ENCODE assay signal across 30 mouse cellular contexts in genomic region chr3:52495401-52495800, GRCm38 (mm10).
DNase-seq lines count a peak whose midpoint lies in the region; ATAC-seq lines count a peak whose summit lies in the region.
"Had no signal": no experiment of that assay in that cellular context is flagged by ENCODE, and none has a peak within 500 bp of the region (broad histone marks: within the 10 kb centered on the region; RNA-seq: fewer than 3 reads in every experiment).

No protein-coding gene starts in this region.

- peak; percentile 66 for DNase-seq in kidney, adult 11 months
- no peak for DNase-seq in liver
- peak; percentile 40 to 69 for DNase-seq in kidney, postnatal 25 days
- no peak for DNase-seq in hindbrain, embryonic 11.5 days (ENCODE audit: low spot score)
- no peak for DNase-seq in cerebellum, postnatal 10 days
- DNase-seq in spleen, postnatal 14 days (ENCODE audit: low spot score in 2 of 2), result no peak
- DNase-seq: adrenal gland, postnatal 10 days; cerebellum, adult 11 months; cerebellum, adult 9-11 months; gastrocnemius, postnatal 10 days; heart, postnatal 10 days; retina, postnatal 1 day; right cerebral cortex, postnatal 14 days; thymus, postnatal 25 days had no signal

- no peak overlapping the region for H3K4me3 ChIP-seq in kidney, embryonic 15.5 days (replicated peaks)
- H3K4me3 ChIP-seq in liver, embryonic 16.5 days (ENCODE audit: low read depth, low read length), result no peak overlapping the region
- H3K4me3 ChIP-seq in hindbrain, embryonic 11.5 days (ENCODE audit: low read depth, low read length), result no peak overlapping the region
- H3K4me3 ChIP-seq: forebrain, embryonic 12.5 days; heart, embryonic 13.5 days; hindbrain, embryonic 15.5 days; layer of hippocampus, adult 2 months; left cerebral cortex, adult 2 months; limb, embryonic 12.5 days; lung, embryonic 15.5 days; midbrain, embryonic 10.5 days; midbrain, embryonic 15.5 days; neural tube, embryonic 15.5 days had no signal

- no peak overlapping the region for H3K27ac ChIP-seq in kidney, embryonic 15.5 days
- no peak overlapping the region for H3K27ac ChIP-seq in liver, embryonic 16.5 days (ENCODE audit: low read length)
- H3K27ac ChIP-seq in hindbrain, embryonic 11.5 days (ENCODE audit: low read depth, low read length), result no peak overlapping the region
- H3K27ac ChIP-seq: forebrain, embryonic 12.5 days; heart, embryonic 13.5 days; hindbrain, embryonic 15.5 days; layer of hippocampus, adult 2 months; left cerebral cortex, adult 2 months; limb, embryonic 12.5 days; liver, embryonic 14.5 days; lung, embryonic 15.5 days; midbrain, embryonic 10.5 days; midbrain, embryonic 15.5 days; neural tube, embryonic 15.5 days had no signal

- no peaks in the 10 kb centered on the region for H3K9me3 ChIP-seq in kidney, embryonic 15.5 days (replicated peaks)
- H3K9me3 ChIP-seq in liver, embryonic 16.5 days (replicated peaks; ENCODE audit: control insufficient read depth, low read length), result no peaks in the 10 kb centered on the region
- H3K9me3 ChIP-seq in hindbrain, embryonic 11.5 days (ENCODE audit: control insufficient read depth, low read length), result no peaks in the 10 kb centered on the region
- H3K9me3 ChIP-seq: forebrain, embryonic 12.5 days; heart, embryonic 13.5 days; hindbrain, embryonic 15.5 days; limb, embryonic 12.5 days; lung, embryonic 15.5 days; midbrain, embryonic 10.5 days; midbrain, embryonic 15.5 days; neural tube, embryonic 15.5 days had no signal

- H3K27me3 ChIP-seq in kidney, embryonic 15.5 days, result no peaks in the 10 kb centered on the region
- no peaks in the 10 kb centered on the region for H3K27me3 ChIP-seq in liver, embryonic 16.5 days (ENCODE audit: control insufficient read depth, insufficient read depth, low read depth, low read length)
- H3K27me3 ChIP-seq in hindbrain, embryonic 11.5 days (ENCODE audit: control insufficient read depth, insufficient read depth, low read length), result no peaks in the 10 kb centered on the region
- H3K27me3 ChIP-seq: CH12.LX; forebrain, embryonic 12.5 days; limb, embryonic 12.5 days; lung, embryonic 15.5 days; midbrain, embryonic 15.5 days had no signal

- H3K4me1 ChIP-seq in kidney, embryonic 15.5 days, result no peaks in the 10 kb centered on the region
- H3K4me1 ChIP-seq in liver, embryonic 16.5 days (ENCODE audit: control insufficient read depth, low read depth, low read length), result no peaks in the 10 kb centered on the region; the same call in 1 of the 2 replicates
- H3K4me1 ChIP-seq in hindbrain, embryonic 11.5 days (replicated peaks; ENCODE audit: control insufficient read depth, insufficient read depth, low read length), result no peaks in the 10 kb centered on the region
- H3K4me1 ChIP-seq: forebrain, embryonic 12.5 days; heart, embryonic 13.5 days; hindbrain, embryonic 15.5 days; limb, embryonic 12.5 days; lung, embryonic 15.5 days; midbrain, embryonic 10.5 days; midbrain, embryonic 15.5 days; neural tube, embryonic 15.5 days had no signal

- ATAC-seq in kidney, embryonic 15.5 days (replicated peaks; ENCODE audit: low FRiP score), result no peak
- ATAC-seq in liver, embryonic 16.5 days (ENCODE audit: low read depth), result 0 out of 2 replicates have a peak, but pooled peaks have one; percentile 37
- no peak for ATAC-seq in hindbrain, embryonic 11.5 days (ENCODE audit: low FRiP score)
- ATAC-seq: activated CD4-positive, CD25-positive, alpha-beta regulatory T cell, adult 4 months; inflammation-experienced regulatory T-cells, adult 6 months; midbrain, embryonic 15.5 days had no signal

- no peak overlapping the region for H3K4me2 ChIP-seq in kidney, embryonic 15.5 days
- no peak overlapping the region for H3K4me2 ChIP-seq in liver, embryonic 16.5 days (ENCODE audit: low read depth, low read length)
- H3K4me2 ChIP-seq in hindbrain, embryonic 11.5 days (replicated peaks; ENCODE audit: low read depth, low read length), result no peak overlapping the region
- H3K4me2 ChIP-seq: forebrain, embryonic 12.5 days; heart, embryonic 13.5 days; hindbrain, embryonic 15.5 days; limb, embryonic 12.5 days; lung, embryonic 15.5 days; midbrain, embryonic 15.5 days; neural tube, embryonic 15.5 days had no signal

- H3K36me3 ChIP-seq in kidney, embryonic 15.5 days, result no peaks in the 10 kb centered on the region
- H3K36me3 ChIP-seq in liver, embryonic 16.5 days (ENCODE audit: control insufficient read depth, insufficient read depth), result no peaks in the 10 kb centered on the region
- H3K36me3 ChIP-seq in hindbrain, embryonic 11.5 days (ENCODE audit: control insufficient read depth, insufficient read depth, low read length), result no peaks in the 10 kb centered on the region
- H3K36me3 ChIP-seq: forebrain, embryonic 12.5 days; heart, embryonic 13.5 days; hindbrain, embryonic 15.5 days; limb, embryonic 12.5 days; lung, embryonic 15.5 days; midbrain, embryonic 10.5 days; midbrain, embryonic 15.5 days; neural tube, embryonic 15.5 days had no signal

- H3K9ac ChIP-seq in kidney, embryonic 15.5 days, result no peak overlapping the region
- H3K9ac ChIP-seq in liver, embryonic 16.5 days (ENCODE audit: low read depth, low read length), result no peak overlapping the region
- no peak overlapping the region for H3K9ac ChIP-seq in hindbrain, embryonic 11.5 days (ENCODE audit: low read depth, low read length)
- H3K9ac ChIP-seq: forebrain, embryonic 12.5 days; heart, embryonic 13.5 days; hindbrain, embryonic 15.5 days; limb, embryonic 12.5 days; liver, embryonic 14.5 days; lung, embryonic 15.5 days; midbrain, embryonic 15.5 days; neural tube, embryonic 15.5 days had no signal

Comparison
In these comparisons a context has a peak if more than half of its experiments do, and no peak if none do; other contexts are left out.
1. DNase-seq: peak in kidney, adult 11 months (single experiment) and kidney, postnatal 25 days (2 of 2); none in liver (single experiment), hindbrain, embryonic 11.5 days (single experiment), cerebellum, postnatal 10 days (0 of 2) and spleen, postnatal 14 days (0 of 2).